Mouse (Mus musculus) stomach, embryonic 15.5 days (tissue): Measurements from ENCODE around the gene Ssbp3. TPM values are rescaled to one million over a fixed set of nuclear protein-coding genes. Genes with fewer than 3 reads are reported as not detected.

Experiments used
- ATAC-seq: fragments of 200-750 bp; cut with Nextera tagmentation; 2 replicates; pipeline ENCODE4 v1.8.0; 2017; ENCODE audit warnings: low read depth, moderate number of reproducible peaks, moderate TSS enrichment; ENCODE audit not compliant: insufficient read depth, low FRiP score
- H3K27ac ChIP-seq: fragments of 300-500 bp; sonication (generic); 2 replicates; pipeline ENCODE4 v1.5.1; 2015; ENCODE audit warnings: mild to moderate bottlenecking, inconsistent platforms
- H3K27me3 ChIP-seq: fragments of 300-500 bp; sonication (generic); replicated peaks from 2 replicates; pipeline ENCODE4 v1.6.1; 2015; ENCODE audit warnings: inconsistent platforms
- H3K36me3 ChIP-seq: fragments of 300-500 bp; sonication (generic); 2 replicates; pipeline ENCODE4 v1.6.1; 2015; ENCODE audit warnings: inconsistent platforms
- H3K4me1 ChIP-seq: fragments of 300-500 bp; sonication (generic); 2 replicates; pipeline ENCODE4 v1.6.1; 2015; ENCODE audit warnings: inconsistent platforms
- H3K4me2 ChIP-seq: fragments of 300-500 bp; sonication (generic); 2 replicates; pipeline ENCODE4 v1.6.1; 2015; ENCODE audit warnings: mild to moderate bottlenecking, inconsistent platforms
- H3K4me3 ChIP-seq: fragments of 300-500 bp; sonication (generic); replicated peaks from 2 replicates; pipeline ENCODE4 v1.5.1; 2015; ENCODE audit warnings: inconsistent platforms
- H3K9ac ChIP-seq: fragments of 300-500 bp; sonication (generic); 2 replicates; pipeline ENCODE4 v1.6.1; 2015; ENCODE audit warnings: inconsistent platforms
- H3K9me3 ChIP-seq: fragments of 300-500 bp; sonication (generic); 2 replicates; pipeline ENCODE4 v1.6.1; 2016; ENCODE audit warnings: inconsistent platforms
- WGBS: fragments of 180-500 bp; shearing (Covaris S2); methylation state at CpG from one replicate; pipeline ENCODE4 v1.1.7; 2015; 5-methylcytosine and 5-hydroxymethylcytosine counted together
- polyA plus RNA-seq: library from polyadenylated mRNA; unstranded; fragments of >200 nt; fragmentation: Nextera tagmentation; extraction: Ambion mirVana; gene quantifications from 2 replicates; pipeline ENCODE4 v1.2.1, GENCODE M21; 2015

The Ssbp3 gene
- polyA plus RNA-seq, 1 experiment from 2014 or later, result 92.4 TPM

DNA sequence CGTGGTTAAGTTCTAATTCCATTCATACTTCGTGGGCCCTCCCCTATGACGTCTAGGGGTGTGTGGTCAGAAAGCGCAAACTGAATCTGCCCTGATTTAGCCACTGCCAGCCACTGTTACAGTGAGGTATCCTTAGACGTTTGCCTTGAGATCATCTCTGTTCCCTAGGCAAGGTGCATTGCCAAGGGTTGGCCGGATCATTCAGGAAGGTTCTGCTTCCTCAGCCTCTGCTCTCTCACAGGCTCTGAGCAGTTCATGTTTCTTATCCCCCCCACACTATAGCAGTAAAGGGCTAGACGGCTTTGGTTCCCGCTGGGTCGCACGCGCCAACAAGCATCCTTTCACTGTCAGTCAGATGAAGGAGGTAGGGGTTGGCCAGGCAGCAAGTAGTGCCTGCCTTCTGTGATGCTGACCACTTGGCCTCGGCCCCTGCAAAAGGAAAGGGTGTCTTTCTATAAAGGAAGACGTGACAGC, 101.5 kb downstream of the Ssbp3 start:
- Histone ChIP-seq H3K27ac (no peak overlapping the region), H3K4me1 (peaks cover 22% of the 10 kb centered on the region), H3K27me3 (no peaks in the 10 kb centered on the region), H3K4me2 (no peak overlapping the region), H3K36me3 (no peaks in the 10 kb centered on the region), H3K9me3 (no peaks in the 10 kb centered on the region), H3K4me3 (no peak overlapping the region), H3K9ac (no peak overlapping the region)
- WGBS, result 69% methylated on average over 13 of the region's 13 CpGs
- no peak for ATAC-seq

DNA sequence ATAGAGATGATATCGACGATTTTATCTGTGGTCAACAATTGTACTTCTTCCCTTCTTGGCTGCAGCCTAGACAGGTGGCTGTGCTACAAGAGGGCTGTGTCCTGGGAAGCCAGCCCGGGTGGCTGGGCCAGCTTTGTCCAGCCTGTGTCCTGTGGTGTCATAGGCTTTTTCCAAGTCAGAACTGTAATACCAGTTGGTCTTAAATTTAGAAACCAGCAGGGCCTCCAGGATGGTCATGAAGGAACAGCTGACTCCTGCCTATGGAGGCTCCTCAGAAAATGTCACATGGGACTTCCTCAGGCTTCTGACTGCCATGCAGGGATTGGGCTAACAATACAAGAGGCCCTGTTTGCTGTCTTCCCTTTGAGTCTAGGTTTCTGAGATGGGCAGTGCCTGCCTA, 102.1 kb downstream of the Ssbp3 start:
- 90% methylated on average over 3 of the region's 3 CpGs for WGBS
- Histone ChIP-seq H3K9ac (no peak overlapping the region), H3K27ac (no peak overlapping the region), H3K36me3 (no peaks in the 10 kb centered on the region), H3K4me3 (no peak overlapping the region), H3K27me3 (no peaks in the 10 kb centered on the region), H3K4me1 (peaks cover 22% of the 10 kb centered on the region), H3K4me2 (no peak overlapping the region), H3K9me3 (no peaks in the 10 kb centered on the region)
- ATAC-seq, result no peak

DNA sequence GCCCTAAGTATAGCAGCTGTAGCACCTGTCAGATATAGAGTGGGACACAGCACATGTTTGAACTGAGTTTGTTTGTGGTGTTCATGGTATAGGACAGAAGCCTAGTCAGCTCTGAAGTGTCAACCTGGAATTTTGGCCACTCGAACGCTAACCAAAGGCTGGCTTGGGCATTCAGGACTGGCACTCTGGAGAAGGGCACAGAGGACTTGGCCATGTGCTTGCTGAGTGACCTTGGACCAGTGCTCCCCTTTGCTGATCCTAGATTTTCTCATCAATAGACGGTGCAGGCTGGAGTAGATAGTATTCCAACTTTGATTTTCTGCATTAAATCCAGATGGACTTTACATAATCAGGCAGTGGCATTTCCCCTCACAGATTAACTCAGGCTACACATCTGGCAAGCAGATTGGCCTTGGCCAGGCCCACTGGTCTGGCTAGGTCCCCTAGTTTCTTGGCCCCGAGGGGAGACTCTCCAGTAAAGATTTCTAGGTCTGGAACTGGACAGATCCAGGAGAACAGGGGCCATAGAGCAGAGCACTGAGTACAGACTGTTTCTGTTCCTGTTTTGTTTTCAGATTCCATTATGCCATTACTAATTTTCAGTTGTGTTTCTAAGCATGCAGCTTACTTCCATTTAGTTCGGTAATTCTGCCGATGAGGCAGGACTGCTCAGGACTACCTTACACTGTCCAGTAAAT, 102.8 kb downstream of the Ssbp3 start:
- Histone ChIP-seq H3K4me3 (no peak overlapping the region), H3K4me2 (no peak overlapping the region), H3K4me1 (peaks cover 23% of the 10 kb centered on the region), H3K27ac (no peak overlapping the region), H3K27me3 (no peaks in the 10 kb centered on the region), H3K9me3 (no peaks in the 10 kb centered on the region), H3K36me3 (no peaks in the 10 kb centered on the region), H3K9ac (no peak overlapping the region)
- 86% methylated on average over 6 of the region's 6 CpGs for WGBS
- no peak for ATAC-seq

DNA sequence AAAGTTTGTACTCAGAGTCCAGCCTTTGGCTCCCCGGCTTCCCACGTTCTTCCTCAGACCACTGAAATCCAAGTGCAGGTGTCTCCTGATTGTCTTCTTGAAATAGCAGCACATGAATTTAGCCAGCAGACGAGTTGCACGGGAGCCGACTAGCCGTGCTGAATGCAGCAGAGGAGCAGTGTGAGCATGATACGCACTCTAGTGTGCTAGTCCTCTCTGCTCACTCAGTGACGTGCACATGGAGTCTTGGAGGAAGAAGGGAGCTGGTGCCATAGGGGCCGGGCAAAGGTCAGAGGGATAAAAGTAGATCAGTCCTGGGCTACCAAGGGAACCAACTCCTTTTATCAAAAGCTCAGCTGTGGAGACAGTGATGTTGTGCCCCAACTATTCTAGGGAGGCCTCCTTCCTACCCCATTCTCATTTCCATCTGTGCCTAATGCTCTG, 103.3 kb downstream of the Ssbp3 start:
- no peak for ATAC-seq
- no peak overlapping the region for H3K4me2 ChIP-seq
- H3K4me1 ChIP-seq, result peaks cover 28% of the 10 kb centered on the region
- no peaks in the 10 kb centered on the region for H3K27me3 ChIP-seq
- H3K36me3 ChIP-seq, result no peaks in the 10 kb centered on the region
- no peak overlapping the region for H3K9ac ChIP-seq
- no peak overlapping the region for H3K4me3 ChIP-seq
- no peak overlapping the region for H3K27ac ChIP-seq
- WGBS, result 85% methylated on average over 9 of the region's 9 CpGs
- no peaks in the 10 kb centered on the region for H3K9me3 ChIP-seq

DNA sequence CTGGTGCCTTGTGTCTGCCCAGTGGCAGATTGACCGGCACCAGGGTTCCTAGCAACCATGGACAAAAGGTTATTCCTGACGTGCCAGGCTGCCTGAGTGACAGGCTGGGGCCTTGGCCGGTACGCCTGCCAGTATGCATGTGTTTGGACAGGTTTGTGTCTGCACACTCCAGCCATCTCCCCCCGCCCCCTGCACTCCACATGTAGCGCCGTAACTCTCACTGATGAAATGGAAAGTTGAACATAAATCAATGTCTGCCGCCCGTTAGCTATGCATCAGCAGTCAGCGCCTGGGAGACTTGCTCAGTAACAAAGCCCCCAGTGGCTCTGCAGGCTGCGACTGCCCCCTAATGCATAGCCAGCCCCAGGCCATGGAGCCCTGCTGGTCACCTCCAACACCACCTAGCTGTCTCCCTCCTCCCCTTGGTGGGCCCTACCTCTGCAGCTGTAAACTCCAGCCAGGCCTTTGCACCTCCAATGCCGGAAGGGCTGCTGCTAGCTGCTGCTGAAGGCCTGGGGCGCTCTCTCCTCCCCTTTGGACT, 105.5 kb downstream of the Ssbp3 start:
- ATAC-seq, result no peak
- Histone ChIP-seq H3K36me3 (no peaks in the 10 kb centered on the region), H3K4me3 (no peak overlapping the region), H3K9ac (peak overlapping the region; percentile 12; the same call in 1 of the 2 replicates), H3K9me3 (no peaks in the 10 kb centered on the region), H3K27me3 (no peaks in the 10 kb centered on the region), H3K4me1 (peaks cover 41% of the 10 kb centered on the region), H3K4me2 (no peak overlapping the region), H3K27ac (peak overlapping the region; percentile 48)
- 39% methylated on average over 13 of the region's 13 CpGs for WGBS

DNA sequence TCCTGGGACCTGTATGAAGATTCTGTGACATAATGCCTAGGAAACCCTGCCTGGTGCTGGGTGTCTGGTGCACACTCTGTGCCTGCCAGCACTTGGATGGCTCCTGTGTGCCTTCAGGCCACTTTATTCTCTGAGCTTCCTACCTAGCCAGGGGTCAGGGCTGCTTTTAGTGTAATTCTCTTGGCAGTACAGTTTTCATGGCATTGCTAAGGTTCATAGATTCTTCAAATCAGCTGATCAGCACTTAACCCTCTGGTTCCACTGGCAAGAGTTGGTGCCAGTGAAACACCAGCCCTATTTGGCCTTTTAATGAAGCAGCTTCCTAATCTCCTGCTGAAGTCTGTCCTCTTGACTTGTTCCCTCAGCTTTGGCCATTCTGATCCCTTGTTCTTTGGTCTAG, 106.8 kb downstream of the Ssbp3 start:
- no peaks in the 10 kb centered on the region for H3K27me3 ChIP-seq

DNA sequence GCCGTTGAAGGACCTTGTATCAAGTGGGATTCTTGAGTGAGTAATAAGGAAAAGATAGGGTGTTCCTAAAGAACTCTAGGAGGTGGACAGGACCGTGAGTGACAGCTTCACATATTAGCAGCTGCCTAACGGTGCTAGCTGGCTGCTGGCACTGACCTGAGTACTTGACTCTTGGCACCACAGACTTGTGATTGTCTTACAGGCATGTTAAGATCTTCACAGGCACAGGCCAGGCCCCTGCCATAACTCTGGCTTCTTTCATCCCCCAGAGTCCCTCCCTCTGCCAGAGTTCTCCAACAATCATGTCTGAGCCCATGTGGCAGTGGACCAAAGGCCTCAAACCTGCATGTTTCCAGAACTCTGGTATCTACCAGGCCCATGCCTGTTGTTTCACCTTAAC, 108.0 kb downstream of the Ssbp3 start:
- ATAC-seq, result no peak
- no peak overlapping the region; the same call in 1 of the 2 replicates for H3K27ac ChIP-seq

More for the DNA sequence above, 106.8 kb downstream of the Ssbp3 start:
- Histone ChIP-seq H3K4me1 (peaks cover 41% of the 10 kb centered on the region), H3K36me3 (no peaks in the 10 kb centered on the region), H3K4me3 (no peak overlapping the region), H3K9me3 (no peaks in the 10 kb centered on the region), H3K27ac (no peak overlapping the region), H3K4me2 (no peak overlapping the region), H3K9ac (no peak overlapping the region)
- no peak for ATAC-seq

DNA sequence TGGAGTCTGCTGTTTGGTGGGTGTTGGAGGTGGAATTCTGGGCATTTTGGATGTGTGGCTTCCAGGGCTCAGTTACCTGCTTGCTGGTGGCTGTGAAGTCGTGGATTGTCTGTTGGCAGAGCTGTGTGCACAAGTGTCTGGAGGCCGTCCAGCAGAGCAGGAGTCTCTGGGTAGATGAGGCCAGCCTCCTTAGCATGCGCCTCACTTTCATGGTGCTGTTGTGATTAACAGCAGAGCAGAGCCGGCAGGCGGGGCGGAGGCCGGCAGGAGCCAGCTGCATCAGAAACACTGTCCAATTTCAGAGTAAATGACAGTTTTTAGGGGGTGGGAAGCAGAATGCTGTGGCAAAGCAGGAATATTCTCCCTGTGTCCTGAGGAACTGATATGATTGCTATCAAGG, 108.5 kb downstream of the Ssbp3 start:
- H3K36me3 ChIP-seq, result no peaks in the 10 kb centered on the region
- no peak for ATAC-seq
- H3K9ac ChIP-seq, result no peak overlapping the region
- H3K4me1 ChIP-seq, result peaks cover 43% of the 10 kb centered on the region
- H3K27ac ChIP-seq, result no peak overlapping the region; the same call in 1 of the 2 replicates
- no peak overlapping the region for H3K4me3 ChIP-seq
- H3K27me3 ChIP-seq, result no peaks in the 10 kb centered on the region
- H3K4me2 ChIP-seq, result no peak overlapping the region
- WGBS, result 45% methylated on average over 7 of the region's 7 CpGs
- no peaks in the 10 kb centered on the region for H3K9me3 ChIP-seq

More for the DNA sequence above, 108.0 kb downstream of the Ssbp3 start:
- Histone ChIP-seq H3K36me3 (no peaks in the 10 kb centered on the region), H3K9me3 (no peaks in the 10 kb centered on the region), H3K9ac (no peak overlapping the region), H3K27me3 (no peaks in the 10 kb centered on the region), H3K4me1 (peaks cover 41% of the 10 kb centered on the region), H3K4me3 (no peak overlapping the region), H3K4me2 (no peak overlapping the region)
- WGBS, result 62% methylated on average over 3 of the region's 3 CpGs

DNA sequence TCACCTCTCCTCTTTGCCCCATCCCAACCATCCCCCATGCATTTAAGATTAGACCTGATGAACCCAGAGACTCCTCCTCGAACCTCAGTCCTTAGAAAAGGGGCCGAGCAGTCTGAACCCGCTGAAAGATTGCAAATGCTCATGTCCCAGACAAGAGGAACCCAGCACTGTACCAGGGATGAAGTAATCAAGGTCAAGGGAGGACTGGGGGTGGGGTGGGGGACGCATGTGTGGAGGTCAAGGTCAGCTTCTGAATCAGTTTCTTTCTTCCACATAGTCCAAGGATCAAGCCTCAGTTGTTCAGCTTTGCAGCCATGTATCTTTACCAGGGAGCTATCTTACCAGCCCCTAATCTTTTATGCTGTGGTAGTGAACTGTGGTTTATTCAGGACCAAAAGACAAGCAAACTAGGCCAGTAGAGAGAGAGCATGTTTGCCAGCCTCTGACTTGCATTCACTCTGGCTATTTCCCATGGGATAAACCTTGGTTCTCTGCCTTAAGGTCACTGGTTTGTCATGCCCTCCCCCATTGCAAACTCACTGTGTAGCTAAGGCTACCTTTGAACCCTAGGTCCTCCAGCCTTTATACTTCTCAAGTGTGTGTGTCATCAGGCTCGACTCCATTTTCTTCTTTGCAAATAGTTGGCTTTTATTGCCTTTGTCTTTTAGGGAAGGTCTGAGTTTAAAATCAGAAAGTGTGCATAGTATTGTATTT, 109.9 kb downstream of the Ssbp3 start:
- H3K9ac ChIP-seq, result no peak overlapping the region
- no peaks in the 10 kb centered on the region for H3K9me3 ChIP-seq
- H3K27me3 ChIP-seq, result no peaks in the 10 kb centered on the region
- ATAC-seq, result no peak
- no peak overlapping the region for H3K27ac ChIP-seq
- no peak overlapping the region for H3K4me3 ChIP-seq
- peaks cover 40% of the 10 kb centered on the region for H3K4me1 ChIP-seq
- WGBS, result 64% methylated on average over 5 of the region's 5 CpGs
- H3K36me3 ChIP-seq, result no peaks in the 10 kb centered on the region
- H3K4me2 ChIP-seq, result no peak overlapping the region

DNA sequence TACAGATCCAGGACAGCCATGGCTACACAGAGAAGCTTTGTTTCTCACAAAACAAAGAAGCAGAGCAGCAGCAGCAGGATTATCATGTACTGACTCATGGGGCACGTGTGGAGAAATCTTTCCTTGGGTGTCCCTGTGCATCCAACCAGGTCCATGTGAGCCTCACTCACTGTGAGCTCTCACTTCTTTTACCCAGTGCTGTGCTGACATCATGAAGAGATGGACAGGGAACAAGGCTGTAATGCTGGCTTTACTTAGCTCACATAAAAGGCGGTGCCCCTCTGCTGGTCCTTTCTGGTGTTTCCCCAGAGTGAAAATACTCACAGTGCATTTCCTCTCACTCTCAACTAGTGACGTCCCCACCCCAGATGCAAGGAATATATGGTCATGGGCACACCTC, 111.0 kb downstream of the Ssbp3 start:
- ATAC-seq, result no peak
- no peak overlapping the region for H3K27ac ChIP-seq
- H3K4me1 ChIP-seq, result peaks cover 30% of the 10 kb centered on the region
- H3K4me2 ChIP-seq, result no peak overlapping the region
- no peak overlapping the region for H3K9ac ChIP-seq
- H3K36me3 ChIP-seq, result no peaks in the 10 kb centered on the region
- H3K9me3 ChIP-seq, result no peaks in the 10 kb centered on the region
- WGBS, result 72% methylated on average over 3 of the region's 3 CpGs
- no peak overlapping the region for H3K4me3 ChIP-seq
- H3K27me3 ChIP-seq, result no peaks in the 10 kb centered on the region

DNA sequence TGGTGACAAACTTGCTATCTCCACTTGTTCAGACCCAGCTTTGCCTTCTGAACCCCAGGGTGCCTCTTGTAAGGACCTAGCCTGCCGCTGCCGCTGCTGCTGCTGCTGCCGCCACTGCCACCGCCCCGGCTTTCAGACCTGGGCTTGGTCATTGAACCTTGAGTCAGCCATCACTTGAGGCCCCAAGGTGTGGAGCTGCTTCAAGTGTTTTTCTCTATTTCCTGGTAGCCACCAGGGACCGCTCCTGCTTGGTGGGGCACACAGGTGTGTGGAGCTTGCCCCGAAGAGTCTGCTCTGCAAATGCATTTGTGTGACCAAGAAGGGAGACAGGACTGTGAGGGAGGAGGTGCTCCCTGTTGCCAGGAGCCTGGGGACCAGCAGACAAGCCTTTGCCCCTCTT, 114.4 kb downstream of the Ssbp3 start:
- 74% methylated on average over 7 of the region's 7 CpGs for WGBS
- no peak for ATAC-seq
- H3K9me3 ChIP-seq, result no peaks in the 10 kb centered on the region
- H3K4me1 ChIP-seq, result 0 out of 2 replicates have a peak, but pooled peaks cover 10% of the 10 kb centered on the region
- no peak overlapping the region for H3K4me2 ChIP-seq
- H3K27me3 ChIP-seq, result no peaks in the 10 kb centered on the region
- no peaks in the 10 kb centered on the region for H3K36me3 ChIP-seq
- H3K27ac ChIP-seq, result no peak overlapping the region
- no peak overlapping the region for H3K4me3 ChIP-seq
- no peak overlapping the region for H3K9ac ChIP-seq

DNA sequence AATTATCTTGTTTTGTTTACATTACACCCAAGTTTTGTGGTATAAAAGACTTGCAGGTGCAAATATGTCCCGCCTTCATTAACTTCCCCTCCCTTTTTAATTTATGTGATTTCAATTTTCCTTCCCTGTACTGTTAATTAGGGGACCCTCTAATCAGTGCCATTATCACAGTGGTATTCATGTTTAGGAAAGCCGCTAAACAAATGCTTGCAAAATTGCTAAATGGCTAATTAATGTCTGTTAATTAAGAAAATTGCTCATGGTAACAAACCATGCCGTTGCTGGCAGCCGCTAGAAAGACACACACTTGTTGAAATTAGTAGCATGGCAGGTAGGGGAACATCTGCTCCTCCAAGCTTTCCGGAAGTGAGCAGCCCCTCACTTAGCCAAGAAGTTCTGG, 114.9 kb downstream of the Ssbp3 start:
- 84% methylated on average over 5 of the region's 5 CpGs for WGBS
- H3K4me2 ChIP-seq, result no peak overlapping the region
- ATAC-seq, result no peak
- no peaks in the 10 kb centered on the region for H3K9me3 ChIP-seq
- 0 out of 2 replicates have a peak, but pooled peaks cover 6% of the 10 kb centered on the region for H3K4me1 ChIP-seq
- H3K36me3 ChIP-seq, result no peaks in the 10 kb centered on the region; the same call in 1 of the 2 replicates
- no peak overlapping the region for H3K27ac ChIP-seq
- no peak overlapping the region for H3K9ac ChIP-seq
- H3K4me3 ChIP-seq, result no peak overlapping the region
- no peaks in the 10 kb centered on the region for H3K27me3 ChIP-seq
